Mouse (Mus musculus) embryonic facial prominence, embryonic 14.5 days (tissue): Measurements from ENCODE around the gene Abcc8. TPM values are rescaled to one million over a fixed set of nuclear protein-coding genes. Genes with fewer than 3 reads are reported as not detected.

Source experiments
- ATAC-seq: fragments of 200-750 bp; cut with Nextera tagmentation; 2 replicates; pipeline ENCODE4 v1.8.0; 2017; ENCODE audit warnings: low read depth, moderate number of reproducible peaks, moderate TSS enrichment
- DNase-seq: peaks from one replicate; pipeline ENCODE4 v3.0.0-alpha.2; 2015; ENCODE audit warnings: low spot score
- H3K27ac ChIP-seq: fragments of 300-500 bp; sonication (generic); replicated peaks from 2 replicates; pipeline ENCODE4 v1.5.1; 2014; ENCODE audit warnings: low read depth, mild to moderate bottlenecking, low read length, moderate library complexity
- H3K27me3 ChIP-seq: fragments of 300-500 bp; sonication (generic); replicated peaks from 2 replicates; pipeline ENCODE4 v1.6.1; 2014; ENCODE audit warnings: low read length; ENCODE audit not compliant: control insufficient read depth, insufficient read depth
- H3K36me3 ChIP-seq: fragments of 300-500 bp; sonication (generic); 2 replicates; pipeline ENCODE4 v1.6.1; 2014; ENCODE audit warnings: low read length, mixed read lengths; ENCODE audit not compliant: control insufficient read depth, insufficient read depth
- H3K4me1 ChIP-seq: fragments of 300-500 bp; sonication (generic); 2 replicates; pipeline ENCODE4 v1.6.1; 2014; ENCODE audit warnings: antibody characterized with exemption, low read length; ENCODE audit not compliant: control insufficient read depth, insufficient read depth
- H3K4me2 ChIP-seq: fragments of 300-500 bp; sonication (generic); 2 replicates; pipeline ENCODE4 v1.6.1; 2014; ENCODE audit warnings: low read depth, mild to moderate bottlenecking, low read length, moderate library complexity, mixed read lengths
- H3K4me3 ChIP-seq: fragments of 300-500 bp; sonication (generic); 2 replicates; pipeline ENCODE4 v1.5.1; 2014; ENCODE audit warnings: low read depth, mild to moderate bottlenecking, low read length
- H3K9ac ChIP-seq: fragments of 300-500 bp; sonication (generic); 2 replicates; pipeline ENCODE4 v1.6.1; 2014; ENCODE audit warnings: low read depth, mild to moderate bottlenecking, low read length, moderate library complexity, mixed read lengths
- H3K9me3 ChIP-seq: fragments of 300-500 bp; sonication (generic); 2 replicates; pipeline ENCODE4 v1.6.1; 2016; ENCODE audit warnings: low read length; ENCODE audit not compliant: control insufficient read depth
- WGBS: fragments of 180-500 bp; shearing (Covaris S2); extraction: QIAGEN DNeasy Blood & Tissue Kit; methylation state at CpG from one replicate; pipeline ENCODE4 v1.1.7; 2014; 5-methylcytosine and 5-hydroxymethylcytosine counted together
- polyA plus RNA-seq: library from polyadenylated mRNA; unstranded; fragments of >200 nt; fragmentation: Nextera tagmentation; extraction: Ambion mirVana; gene quantifications from 2 replicates; pipeline ENCODE4 v1.2.1, GENCODE M21; 2014

Abcc8 gene
- polyA plus RNA-seq, 1 experiment from 2014 or later: 2.8 TPM

DNA sequence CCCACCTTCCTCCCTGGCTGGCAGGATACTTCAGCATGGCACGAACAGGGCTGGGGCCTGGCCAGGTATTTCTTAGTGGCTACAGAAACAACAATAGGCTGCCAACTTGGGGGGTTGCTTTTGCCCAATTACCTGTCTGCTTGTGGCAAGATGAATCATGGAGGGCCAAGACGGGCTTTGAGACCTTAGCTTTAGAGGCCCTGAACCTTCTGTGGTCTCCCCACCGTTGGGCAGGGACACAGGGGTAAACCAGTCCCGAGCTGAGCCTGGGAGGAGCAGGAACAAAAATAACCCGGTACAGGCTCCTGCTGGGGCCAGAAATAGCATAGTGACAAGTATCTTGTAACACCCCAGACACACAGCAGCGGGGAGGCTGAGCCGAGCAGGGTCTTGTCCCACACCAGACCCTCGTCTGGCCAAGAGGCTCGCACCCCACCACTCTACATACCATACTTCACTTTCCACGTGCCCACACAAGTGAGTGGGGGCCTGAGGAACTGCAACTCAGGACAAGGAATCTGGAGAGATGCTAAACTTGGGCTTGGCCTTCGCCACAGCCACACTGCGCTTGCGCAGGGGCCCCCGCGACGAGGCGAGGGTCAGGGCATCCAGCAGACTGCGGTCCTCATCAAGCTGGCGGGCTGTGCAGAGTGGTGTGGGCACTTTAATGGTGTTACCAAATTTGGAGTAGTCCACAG lies 81.5 kb downstream of the Abcc8 start:
- Histone ChIP-seq H3K27ac (no peak overlapping the region), H3K9ac (no peak overlapping the region), H3K36me3 (no peaks in the 10 kb centered on the region), H3K27me3 (peaks cover 9% of the 10 kb centered on the region), H3K4me1 (no peaks in the 10 kb centered on the region), H3K4me2 (no peak overlapping the region), H3K9me3 (no peaks in the 10 kb centered on the region), H3K4me3 (no peak overlapping the region)
- ATAC-seq (no peak), DNase-seq (no peak)
- 71% methylated on average over 19 of the region's 19 CpGs for WGBS

- WGBS: 55% methylated on average over 4 of the region's 4 CpGs
- H3K27me3 ChIP-seq: peaks cover 9% of the 10 kb centered on the region
- no peak for ATAC-seq
These were observed 82.5 kb downstream of the Abcc8 start for GRCm38 (mm10) chr7:46097319-46097783.

GRCm38 (mm10) chr7:46096136-46096535 lies 83.7 kb downstream of the Abcc8 start:
- Histone ChIP-seq H3K36me3 (no peaks in the 10 kb centered on the region), H3K4me3 (no peak overlapping the region), H3K9me3 (no peaks in the 10 kb centered on the region), H3K27ac (no peak overlapping the region), H3K9ac (no peak overlapping the region), H3K4me1 (no peaks in the 10 kb centered on the region), H3K27me3 (peaks cover 9% of the 10 kb centered on the region), H3K4me2 (no peak overlapping the region)
- WGBS: 3% methylated on average over 4 of the region's 4 CpGs
- DNase-seq (peak; percentile 78), ATAC-seq (no peak)

More at GRCm38 (mm10) chr7:46097319-46097783, 82.5 kb downstream of the Abcc8 start:
- no peak overlapping the region for H3K4me3 ChIP-seq
- no peaks in the 10 kb centered on the region for H3K9me3 ChIP-seq
- H3K36me3 ChIP-seq: no peaks in the 10 kb centered on the region
- DNase-seq: no peak
- H3K27ac ChIP-seq: no peak overlapping the region
- no peak overlapping the region for H3K9ac ChIP-seq
- H3K4me2 ChIP-seq: no peak overlapping the region
- no peaks in the 10 kb centered on the region for H3K4me1 ChIP-seq

GRCm38 (mm10) chr7:46092803-46093202 lies 87.0 kb downstream of the Abcc8 start:
- no peaks in the 10 kb centered on the region for H3K36me3 ChIP-seq
- no peak overlapping the region for H3K4me2 ChIP-seq
- no peaks in the 10 kb centered on the region for H3K27me3 ChIP-seq
- 43% methylated on average over 8 of the region's 8 CpGs for WGBS
- H3K4me3 ChIP-seq: no peak overlapping the region
- no peak overlapping the region for H3K27ac ChIP-seq
- ATAC-seq (no peak), DNase-seq (no peak)
- H3K9me3 ChIP-seq: peaks cover 8% of the 10 kb centered on the region; the same call in 1 of the 2 replicates
- no peaks in the 10 kb centered on the region for H3K4me1 ChIP-seq
- no peak overlapping the region for H3K9ac ChIP-seq

- H3K4me1 ChIP-seq: no peaks in the 10 kb centered on the region
- H3K27ac ChIP-seq: no peak overlapping the region
- no peaks in the 10 kb centered on the region for H3K27me3 ChIP-seq
- 86% methylated on average over 6 of the region's 6 CpGs for WGBS
- H3K9me3 ChIP-seq: peaks cover 8% of the 10 kb centered on the region; the same call in 1 of the 2 replicates
- H3K4me3 ChIP-seq: no peak overlapping the region
- H3K36me3 ChIP-seq: peaks cover 15% of the 10 kb centered on the region
- ATAC-seq (no peak), DNase-seq (no peak)
- no peak overlapping the region for H3K9ac ChIP-seq
- no peak overlapping the region for H3K4me2 ChIP-seq
These were observed 91.6 kb downstream of the Abcc8 start for GRCm38 (mm10) chr7:46088241-46088640.

DNA sequence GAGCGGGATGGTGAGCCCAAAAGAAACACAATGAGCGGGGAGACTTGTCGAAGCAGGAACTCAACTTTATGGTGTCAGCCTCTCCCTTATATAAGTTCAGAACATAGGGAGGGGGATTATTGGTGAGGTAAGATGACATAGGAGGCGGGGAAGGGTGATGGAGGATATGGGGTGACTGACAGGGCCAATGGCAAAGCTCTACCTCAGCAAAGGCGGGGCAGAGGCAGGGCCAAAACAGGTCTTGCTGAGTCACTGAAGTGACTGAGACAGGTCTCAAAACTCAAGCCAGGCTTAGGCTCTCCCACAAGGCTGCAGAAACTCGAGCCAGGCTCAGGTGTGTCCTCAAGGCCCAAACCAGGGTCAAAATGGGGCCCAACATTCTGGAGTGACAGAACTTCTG lies 93.5 kb downstream of the Abcc8 start:
- Histone ChIP-seq H3K9me3 (peaks cover 8% of the 10 kb centered on the region; the same call in 1 of the 2 replicates), H3K36me3 (peaks cover 34% of the 10 kb centered on the region), H3K4me1 (no peaks in the 10 kb centered on the region), H3K27me3 (no peaks in the 10 kb centered on the region), H3K4me2 (no peak overlapping the region), H3K27ac (no peak overlapping the region), H3K4me3 (no peak overlapping the region), H3K9ac (no peak overlapping the region)
- ATAC-seq: no peak
- 85% methylated on average over 6 of the region's 6 CpGs for WGBS
- no peak for DNase-seq

DNA sequence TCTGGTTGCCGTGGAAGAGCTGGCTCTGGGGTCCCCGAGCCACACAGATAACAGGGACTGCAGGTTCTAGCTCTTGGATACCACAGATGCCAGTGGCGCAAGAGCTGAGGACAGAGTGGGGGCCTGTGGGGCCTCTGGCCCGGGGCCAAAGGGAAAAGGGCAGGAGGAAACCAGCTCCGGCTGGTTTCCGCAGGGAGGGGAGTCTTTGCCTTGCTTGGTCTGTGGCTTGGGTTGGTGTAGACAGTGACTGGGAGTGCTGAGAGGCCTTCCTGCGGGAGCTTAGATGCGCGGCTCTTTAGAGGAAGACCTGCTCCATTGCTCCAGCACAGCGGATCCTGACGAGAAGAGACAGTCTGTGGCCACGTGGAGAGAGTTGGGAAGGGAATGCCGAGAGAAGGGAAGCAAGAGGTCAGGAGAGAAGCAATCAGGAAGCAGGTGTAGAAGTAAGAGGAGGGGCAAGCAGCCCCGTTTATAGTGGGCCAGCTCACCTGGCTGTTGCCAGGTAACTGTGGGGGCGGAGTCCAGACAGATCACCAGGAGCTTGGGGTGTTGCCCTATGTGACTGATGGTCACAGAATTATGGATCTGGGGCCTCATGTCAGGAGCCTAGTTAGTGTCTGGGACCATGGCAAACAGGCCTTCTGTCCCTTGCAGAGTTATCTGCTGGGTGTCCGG lies 94.9 kb downstream of the Abcc8 start:
- 65% methylated on average over 16 of the region's 16 CpGs for WGBS
- Histone ChIP-seq H3K36me3 (peaks cover 48% of the 10 kb centered on the region), H3K4me1 (no peaks in the 10 kb centered on the region), H3K9me3 (peaks cover 8% of the 10 kb centered on the region; the same call in 1 of the 2 replicates), H3K9ac (no peak overlapping the region), H3K27me3 (no peaks in the 10 kb centered on the region), H3K4me3 (no peak overlapping the region), H3K27ac (no peak overlapping the region), H3K4me2 (no peak overlapping the region)
- ATAC-seq (peak; percentile 37; the same call in 1 of the 2 replicates), DNase-seq (peak; percentile 5)

- Histone ChIP-seq H3K4me3 (no peak overlapping the region), H3K9ac (no peak overlapping the region), H3K27ac (no peak overlapping the region), H3K4me2 (no peak overlapping the region), H3K9me3 (peaks cover 7% of the 10 kb centered on the region; the same call in 1 of the 2 replicates), H3K36me3 (peaks cover 58% of the 10 kb centered on the region), H3K4me1 (no peaks in the 10 kb centered on the region), H3K27me3 (no peaks in the 10 kb centered on the region)
- ATAC-seq (no peak), DNase-seq (no peak)
- 83% methylated on average over 10 of the region's 10 CpGs for WGBS
These were observed 95.8 kb downstream of the Abcc8 start for GRCm38 (mm10) chr7:46084024-46084423.
